Mouse (Mus musculus) erythroblast, embryonic 14.5 days (primary cell): ENCODE measurements around the gene Rab11fip3.

Experiments
- GATA1 ChIP-seq: IDR thresholded peaks from 2 replicates; pipeline ENCODE4 v1.6.1; 2012; ENCODE audit warnings: low read length, inconsistent platforms, mixed read lengths
- TAL1 ChIP-seq: IDR thresholded peaks from 3 replicates; pipeline ENCODE4 v1.6.1; 2012; ENCODE audit warnings: low read length, inconsistent platforms, mixed read lengths

GRCm38 (mm10) chr17:26042599-26043248 is 26.6 kb downstream of the Rab11fip3 start:
- TF ChIP-seq GATA1, result no peak
- TF ChIP-seq TAL1, result no peak
